ENCODE assay signal across 29 mouse cellular contexts in genomic region chr1:70967701-70968100, GRCm38 (mm10).
A peak's percentile ranks its signal among the peaks of the same experiment; 100 is the strongest.
DNase-seq lines count a peak whose midpoint lies in the region; ATAC-seq lines count a peak whose summit lies in the region.
"Had no signal": no experiment of that assay in that cellular context is flagged by ENCODE, and none has a peak within 500 bp of the region (broad histone marks: within the 10 kb centered on the region; RNA-seq: fewer than 3 reads in every experiment).

No protein-coding gene starts in this region.

- H3K27ac ChIP-seq in forebrain, embryonic 13.5 days = no peak overlapping the region
- no peak overlapping the region for H3K27ac ChIP-seq in forebrain, embryonic 12.5 days
- no peak overlapping the region for H3K27ac ChIP-seq in forebrain, embryonic 16.5 days (ENCODE audit: low read length)
- H3K27ac ChIP-seq: embryonic facial prominence, embryonic 10.5 days; embryonic facial prominence, embryonic 13.5 days; gastrocnemius, adult 2 months; heart, embryonic 10.5 days; heart, embryonic 13.5 days; hindbrain, embryonic 14.5 days; hindbrain, postnatal 0 days had no signal

- no peak overlapping the region for H3K4me3 ChIP-seq in forebrain, embryonic 13.5 days
- H3K4me3 ChIP-seq in forebrain, embryonic 12.5 days (replicated peaks) = no peak overlapping the region
- H3K4me3 ChIP-seq in forebrain, embryonic 16.5 days (replicated peaks; ENCODE audit: low read length) = no peak overlapping the region
- H3K4me3 ChIP-seq: embryonic facial prominence, embryonic 10.5 days; embryonic facial prominence, embryonic 13.5 days; erythroblast, embryonic 14.5 days; gastrocnemius, adult 2 months; heart, embryonic 10.5 days; heart, embryonic 13.5 days had no signal

- no peak overlapping the region for H3K9ac ChIP-seq in forebrain, embryonic 13.5 days
- H3K9ac ChIP-seq in forebrain, embryonic 12.5 days = no peak overlapping the region
- no peak overlapping the region for H3K9ac ChIP-seq in forebrain, embryonic 16.5 days (replicated peaks; ENCODE audit: low read depth, low read length)
- H3K9ac ChIP-seq: embryonic facial prominence, embryonic 13.5 days; heart, embryonic 13.5 days; hindbrain, embryonic 14.5 days had no signal

- no peak overlapping the region for H3K4me2 ChIP-seq in forebrain, embryonic 13.5 days
- no peak overlapping the region for H3K4me2 ChIP-seq in forebrain, embryonic 12.5 days
- H3K4me2 ChIP-seq in forebrain, embryonic 16.5 days (ENCODE audit: low read length) = no peak overlapping the region
- H3K4me2 ChIP-seq: embryonic facial prominence, embryonic 13.5 days; heart, embryonic 13.5 days; hindbrain, embryonic 14.5 days had no signal

- no peaks in the 10 kb centered on the region for H3K36me3 ChIP-seq in forebrain, embryonic 13.5 days (ENCODE audit: poor library complexity, severe bottlenecking)
- no peaks in the 10 kb centered on the region for H3K36me3 ChIP-seq in forebrain, embryonic 12.5 days (replicated peaks)
- H3K36me3 ChIP-seq in forebrain, embryonic 16.5 days (ENCODE audit: control insufficient read depth, insufficient read depth) = no peaks in the 10 kb centered on the region
- H3K36me3 ChIP-seq: embryonic facial prominence, embryonic 10.5 days; embryonic facial prominence, embryonic 13.5 days; heart, embryonic 10.5 days; heart, embryonic 13.5 days had no signal

- no peaks in the 10 kb centered on the region for H3K27me3 ChIP-seq in forebrain, embryonic 13.5 days
- H3K27me3 ChIP-seq in forebrain, embryonic 12.5 days = no peaks in the 10 kb centered on the region
- no peaks in the 10 kb centered on the region for H3K27me3 ChIP-seq in forebrain, embryonic 16.5 days (replicated peaks; ENCODE audit: control insufficient read depth, insufficient read depth, low read length)
- H3K27me3 ChIP-seq: embryonic facial prominence, embryonic 13.5 days; heart, embryonic 13.5 days had no signal

- WGBS in forebrain, embryonic 13.5 days = 77% methylated on average over 3 of the region's 3 CpGs
- WGBS in forebrain, embryonic 12.5 days = 88% methylated on average over 3 of the region's 3 CpGs
- whole genome bisulfite sequencing in forebrain, embryonic 16.5 days = 54% methylated on average over 3 of the region's 3 CpGs

- DNase-seq in layer of hippocampus, adult 11-12 months (ENCODE audit: low spot score) = peak; percentile 6
- no peak for DNase-seq in layer of hippocampus, adult 9-10 months (ENCODE audit: low spot score)
- DNase-seq in heart, adult 9 months (ENCODE audit: low spot score in 2 of 2) = no peak
- DNase-seq: adrenal gland, adult 8-10 months; adrenal gland, postnatal 25 days; cerebellum, adult 11-12 months; cerebellum, adult 8-10 months; cerebellum, postnatal 10 days; cerebellum, postnatal 36 days; embryo, embryonic 11 days; gastrocnemius, adult 2 months; gastrocnemius, postnatal 14 days; heart, adult 11 months; heart, postnatal 14 days; heart, postnatal 4 days; kidney, adult 18-20 months had no signal

- H3K9me3 ChIP-seq in forebrain, embryonic 13.5 days (replicated peaks) = no peaks in the 10 kb centered on the region
- H3K9me3 ChIP-seq in forebrain, embryonic 12.5 days = no peaks in the 10 kb centered on the region
- no peaks in the 10 kb centered on the region for H3K9me3 ChIP-seq in forebrain, embryonic 16.5 days (ENCODE audit: control insufficient read depth, low read length)
- H3K9me3 ChIP-seq: embryonic facial prominence, embryonic 10.5 days; embryonic facial prominence, embryonic 13.5 days; heart, embryonic 10.5 days; heart, embryonic 13.5 days had no signal

- no peaks in the 10 kb centered on the region for H3K4me1 ChIP-seq in forebrain, embryonic 13.5 days
- H3K4me1 ChIP-seq in forebrain, embryonic 12.5 days = no peaks in the 10 kb centered on the region
- no peaks in the 10 kb centered on the region for H3K4me1 ChIP-seq in forebrain, embryonic 16.5 days (replicated peaks; ENCODE audit: control insufficient read depth, insufficient read depth, low read length)
- H3K4me1 ChIP-seq: embryonic facial prominence, embryonic 10.5 days; embryonic facial prominence, embryonic 13.5 days; heart, embryonic 10.5 days; heart, embryonic 13.5 days had no signal

- ATAC-seq in forebrain, embryonic 13.5 days = peak; percentile 45; the same call in 1 of the 2 replicates
- no peak for ATAC-seq in forebrain, embryonic 12.5 days (ENCODE audit: low FRiP score)
- ATAC-seq in forebrain, embryonic 16.5 days = peak; percentile 67
- ATAC-seq: activated CD4-positive, CD25-positive, alpha-beta regulatory T cell, adult 4 months; hindbrain, postnatal 0 days; inflammation-experienced regulatory T-cells, adult 6 months; intestine, embryonic 16.5 days had no signal
